Mouse (Mus musculus) spleen, adult 2 months (tissue): ENCODE measurements around the gene Gm21885. TPM values are rescaled to one million over a fixed set of nuclear protein-coding genes. Genes with fewer than 3 reads are reported as not detected.
A peak's percentile ranks its signal among the peaks of the same experiment; 100 is the strongest.

Experiments
- DNase-seq, 2 experiments: peaks; one replicate each; pipeline versions ENCODE4 v3.0.0 to v3.0.0-alpha.2; 2012 to 2021; ENCODE audit warnings: low spot score in 2 of 2, low read depth in 1 of 2
- H3K27ac ChIP-seq: fragments of 200-500 bp; 2 replicates; pipeline ENCODE4 v1.5.1; 2012; ENCODE audit warnings: low read length, inconsistent platforms; ENCODE audit not compliant: insufficient read depth
- H3K27me3 ChIP-seq: fragments of 200-500 bp; 2 replicates; pipeline ENCODE4 v1.6.1; 2012; ENCODE audit warnings: mild to moderate bottlenecking, moderate library complexity, low read length, inconsistent platforms; ENCODE audit not compliant: control insufficient read depth, insufficient read depth
- H3K36me3 ChIP-seq: fragments of 200-500 bp; 2 replicates; pipeline ENCODE4 v1.6.1; 2012; ENCODE audit warnings: mild to moderate bottlenecking, low read length, inconsistent platforms; ENCODE audit not compliant: control insufficient read depth, insufficient read depth
- H3K4me1 ChIP-seq: fragments of 200-500 bp; 2 replicates; pipeline ENCODE4 v1.6.1; 2011; ENCODE audit warnings: inconsistent platforms; ENCODE audit not compliant: control insufficient read depth, insufficient read depth, insufficient read length
- H3K4me3 ChIP-seq: fragments of 200-500 bp; 2 replicates; pipeline ENCODE4 v1.5.1; 2011; ENCODE audit warnings: mild to moderate bottlenecking, inconsistent platforms; ENCODE audit not compliant: insufficient read depth, insufficient read length; ENCODE audit errors: extremely low read depth
- CTCF ChIP-seq: fragments of 200-500 bp; IDR thresholded peaks from 2 replicates; pipeline ENCODE4 v1.5.1; 2011; ENCODE audit warnings: mild to moderate bottlenecking, inconsistent platforms; ENCODE audit not compliant: insufficient read depth, insufficient read length, insufficient replicate concordance; ENCODE audit errors: extremely low read depth
- POLR2A ChIP-seq: fragments of 200-500 bp; IDR thresholded peaks from 2 replicates; pipeline ENCODE4 v1.6.1; 2011; ENCODE audit warnings: low read depth, low read length, inconsistent platforms
- WGBS: fragments of 180-500 bp; shearing (Covaris S2); methylation state at CpG from one replicate; pipeline ENCODE4 v1.1.7; 2018; 5-methylcytosine and 5-hydroxymethylcytosine counted together
- polyA plus RNA-seq: library from polyadenylated mRNA; depleted of rRNA; stranded (reverse); fragments of >200 nt; gene quantifications from 2 replicates; pipeline ENCODE4 v1.2.3, GENCODE M21; 2012

Gene Gm21885
- polyA plus RNA-seq, 1 experiment, result not detected

DNA sequence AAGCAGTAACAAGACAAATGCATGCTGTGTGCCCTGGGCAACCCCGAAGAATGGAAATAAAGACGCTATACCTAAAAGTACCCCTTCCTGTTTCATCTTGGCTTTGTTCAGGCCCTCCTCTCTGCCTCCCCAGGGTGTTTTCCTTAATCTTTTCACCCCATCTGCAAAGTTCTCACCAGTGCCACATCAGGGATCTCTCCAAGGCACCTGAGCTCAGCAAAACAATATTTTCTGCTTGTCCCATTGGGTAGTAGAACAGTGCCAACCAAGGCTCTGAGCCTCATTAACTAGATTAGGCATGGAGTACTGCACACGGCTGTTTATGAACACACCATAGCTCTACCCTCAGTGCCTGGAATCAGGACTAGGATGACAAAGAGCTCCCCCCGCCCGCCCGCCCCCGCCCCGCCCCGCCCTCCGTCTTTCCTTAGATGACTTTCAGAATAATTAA, 45.3 kb downstream of the Gm21885 start:
- WGBS, result 44% methylated on average over 10 of the region's 10 CpGs
- no peak for DNase-seq
- Histone ChIP-seq H3K4me3 (no peak overlapping the region), H3K4me1 (no peaks in the 10 kb centered on the region), H3K27me3 (no peaks in the 10 kb centered on the region), H3K27ac (no peak overlapping the region), H3K36me3 (no peaks in the 10 kb centered on the region)
- TF ChIP-seq CTCF (no peak), POLR2A (no peak)

DNA sequence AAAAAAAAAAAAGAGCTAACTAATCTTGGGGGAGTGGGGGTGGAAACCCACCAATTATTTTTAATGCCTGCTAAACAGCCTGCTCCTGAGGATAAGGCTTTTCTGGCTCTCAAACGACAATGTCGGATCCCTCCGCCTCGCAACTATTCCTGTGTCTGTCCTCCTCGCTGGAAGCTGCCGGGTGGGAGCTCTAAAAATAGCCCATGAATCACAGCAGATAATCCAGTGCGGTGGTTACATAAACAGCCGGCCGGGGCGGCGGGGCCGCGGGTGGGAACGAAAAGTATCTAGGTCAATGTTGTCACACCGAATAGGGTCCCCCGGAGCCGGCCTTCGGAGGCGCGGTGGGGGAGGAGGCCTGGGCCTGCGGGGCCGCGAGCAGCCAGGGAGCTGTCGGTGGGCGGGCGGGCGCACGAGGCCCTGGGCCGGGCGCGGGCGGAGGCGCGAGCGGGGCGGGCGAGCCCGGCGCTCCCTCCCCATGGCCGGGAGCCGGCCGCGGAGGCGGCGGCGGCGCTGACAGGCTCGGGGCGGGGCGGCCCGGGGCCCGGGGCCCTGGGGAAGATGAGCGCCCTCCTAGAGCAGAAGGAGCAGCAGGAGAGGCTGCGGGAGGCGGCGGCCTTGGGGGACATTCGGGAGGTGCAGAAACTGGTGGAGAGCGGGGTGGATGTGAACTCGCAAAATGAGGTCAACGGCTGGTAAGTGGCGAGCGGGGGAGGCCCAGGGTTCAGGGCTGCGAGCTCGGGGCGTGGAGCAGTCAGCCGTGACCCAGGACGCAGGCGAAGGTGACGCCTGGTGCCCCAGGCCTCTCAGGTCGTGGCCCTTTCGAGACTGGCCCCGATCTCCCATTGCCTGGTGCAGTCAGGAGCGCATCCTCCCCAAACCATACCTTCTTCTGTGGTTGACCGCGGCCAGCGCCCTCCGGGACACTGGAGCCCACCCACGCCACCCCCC, 46.3 kb downstream of the Gm21885 start, which contains the start of gene Ankrd40:
Gene Ankrd40, plus strand, starts transcription at position 309 of the 951 bp plus-strand sequence.
- peak; percentile 78 to 80 for DNase-seq
- TF ChIP-seq CTCF, result no peak
- TF ChIP-seq POLR2A, result 0 out of 2 replicates have a peak, but pooled peaks have one; percentile 17
- Histone ChIP-seq H3K36me3 (no peaks in the 10 kb centered on the region), H3K4me1 (no peaks in the 10 kb centered on the region), H3K27me3 (no peaks in the 10 kb centered on the region), H3K27ac (peak within 1 kb of the TSS; percentile 90), H3K4me3 (peak within 1 kb of the TSS; percentile 84)
- under 1% methylated on average over 77 of the region's 78 CpGs for WGBS

DNA sequence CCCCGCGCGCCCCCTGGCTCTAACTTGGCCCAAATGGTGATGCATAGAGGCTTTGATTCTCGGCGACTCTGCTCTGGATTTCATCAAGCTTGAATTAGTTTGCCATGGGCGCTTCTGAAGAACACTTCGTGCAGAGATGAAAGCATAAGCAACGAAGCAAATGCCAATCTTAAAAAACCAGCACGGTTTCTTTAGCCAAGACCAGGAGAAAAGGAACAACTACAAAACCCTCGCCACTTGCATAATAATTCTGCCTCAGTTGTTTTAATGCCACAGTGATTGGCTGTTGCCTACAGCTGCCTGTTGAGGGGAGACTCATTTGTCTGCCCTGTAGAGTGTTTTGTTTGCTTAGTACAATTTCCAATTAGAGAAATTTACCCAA, 47.0 kb downstream of the Gm21885 start:
- 7% methylated on average over 10 of the region's 10 CpGs for WGBS
- no peak overlapping the region for H3K27ac ChIP-seq
- no peaks in the 10 kb centered on the region for H3K36me3 ChIP-seq
- no peaks in the 10 kb centered on the region for H3K4me1 ChIP-seq
- DNase-seq, result peak in 1 of 2 experiments; percentile 11
- H3K4me3 ChIP-seq, result peak overlapping the region; percentile 84
- H3K27me3 ChIP-seq, result no peaks in the 10 kb centered on the region
- TF ChIP-seq POLR2A (no peak), CTCF (no peak)

DNA sequence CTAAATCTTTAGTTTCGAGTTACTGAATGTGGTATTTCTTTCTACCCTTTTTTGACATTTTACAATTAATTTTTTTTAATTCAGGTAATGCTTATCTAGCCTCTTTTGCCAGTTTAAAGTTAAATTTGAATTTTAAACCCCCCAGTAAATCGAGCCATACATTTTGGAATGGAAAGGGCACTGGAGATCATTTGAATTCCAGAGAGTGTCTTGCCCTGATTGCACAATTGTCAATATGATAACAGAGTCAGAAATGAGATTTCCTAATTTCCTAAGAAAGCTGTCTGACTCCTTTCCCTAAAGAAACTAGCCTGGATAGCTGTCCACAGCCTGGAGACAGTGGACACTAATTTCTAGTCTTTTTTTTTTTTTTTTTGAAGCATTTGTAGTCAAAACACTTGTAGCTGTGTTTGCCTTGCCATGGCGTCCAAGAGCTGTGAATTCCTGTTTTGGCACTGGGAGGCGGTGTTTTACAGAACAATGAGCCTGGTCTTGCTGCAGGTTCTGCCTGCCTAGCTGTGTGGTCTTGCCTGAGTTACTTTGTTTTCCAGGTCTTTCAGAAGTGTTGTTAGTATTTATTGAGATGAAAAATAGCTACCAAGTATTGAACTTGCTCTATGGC, 47.7 kb downstream of the Gm21885 start:
- H3K27me3 ChIP-seq, result no peaks in the 10 kb centered on the region
- no peak overlapping the region for H3K27ac ChIP-seq
- DNase-seq, result no peak
- TF ChIP-seq CTCF, result no peak
- no peak for TF ChIP-seq POLR2A
- 70% methylated on average over 4 of the region's 4 CpGs for WGBS
- H3K4me3 ChIP-seq, result no peak overlapping the region
- peaks cover 3% of the 10 kb centered on the region for H3K36me3 ChIP-seq
- no peaks in the 10 kb centered on the region for H3K4me1 ChIP-seq

DNA sequence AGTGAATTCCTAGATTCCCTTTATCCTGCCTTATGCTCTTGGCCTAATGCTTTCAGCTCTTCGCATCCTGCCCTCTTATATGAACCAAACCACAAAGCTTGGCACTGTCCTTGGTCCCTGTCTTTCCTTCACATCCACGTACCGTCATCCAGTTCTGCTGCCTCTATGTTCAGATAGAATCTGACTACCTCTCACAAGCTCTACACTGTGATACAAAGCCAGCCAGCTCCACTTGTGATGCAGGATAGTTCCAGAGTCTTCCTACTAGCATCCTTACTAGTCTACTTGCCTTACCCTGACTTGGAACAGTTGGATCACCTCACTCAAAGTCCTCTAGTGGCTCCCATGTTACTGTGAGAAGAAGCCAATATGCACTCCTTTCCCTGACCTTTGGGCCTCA, 48.5 kb downstream of the Gm21885 start:
- H3K27ac ChIP-seq, result no peak overlapping the region

DNA sequence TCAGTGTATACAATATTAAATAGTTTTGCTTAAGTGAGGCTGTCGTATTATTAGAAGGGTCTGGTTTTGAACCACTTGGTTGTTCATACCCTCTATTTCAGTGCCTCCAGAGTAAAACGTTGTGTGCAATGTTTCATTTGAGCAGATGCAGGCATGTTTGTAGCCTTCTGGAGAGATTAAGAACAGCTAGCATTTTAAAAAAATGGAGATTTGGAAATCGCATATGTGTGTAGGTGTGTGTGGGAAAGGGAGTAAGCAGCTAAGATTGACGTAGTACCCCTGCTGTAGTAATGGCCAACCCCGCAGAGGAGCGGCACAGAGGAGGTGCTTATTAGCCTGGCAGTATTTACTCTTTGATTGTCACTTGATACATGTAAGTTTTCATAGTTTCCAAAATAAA, 51.1 kb downstream of the Gm21885 start:
- 94% methylated on average over 6 of the region's 6 CpGs for WGBS
- Histone ChIP-seq H3K36me3 (peaks cover 8% of the 10 kb centered on the region), H3K4me3 (no peak overlapping the region), H3K4me1 (no peaks in the 10 kb centered on the region), H3K27ac (no peak overlapping the region), H3K27me3 (no peaks in the 10 kb centered on the region)
- TF ChIP-seq CTCF (no peak), POLR2A (no peak)
- no peak for DNase-seq

More for the DNA sequence above, 48.5 kb downstream of the Gm21885 start:
- TF ChIP-seq CTCF (no peak), POLR2A (no peak)
- WGBS, result 95% methylated on average over 3 of the region's 3 CpGs
- no peak for DNase-seq
- H3K4me3 ChIP-seq, result no peak overlapping the region
- peaks cover 6% of the 10 kb centered on the region for H3K36me3 ChIP-seq
- no peaks in the 10 kb centered on the region for H3K27me3 ChIP-seq
- no peaks in the 10 kb centered on the region for H3K4me1 ChIP-seq
